Mouse (Mus musculus) lung, embryonic 14.5 days (tissue): Measurements from ENCODE around the gene Kcnk1. TPM values are rescaled to one million over a fixed set of nuclear protein-coding genes. Genes with fewer than 3 reads are reported as not detected.

Experiments
- ATAC-seq: fragments of 200-750 bp; cut with Nextera tagmentation; 2 replicates; pipeline ENCODE4 v1.8.0; 2017; ENCODE audit warnings: mild to moderate bottlenecking, moderate TSS enrichment, moderate library complexity; ENCODE audit not compliant: insufficient read depth
- DNase-seq: peaks from one replicate; pipeline ENCODE4 v3.0.0-alpha.2; 2015
- H3K27ac ChIP-seq: fragments of 300-500 bp; sonication (generic); 2 replicates; pipeline ENCODE4 v1.5.1; 2014; ENCODE audit warnings: low read depth, mild to moderate bottlenecking, moderate library complexity
- H3K27me3 ChIP-seq: fragments of 300-500 bp; sonication (generic); 2 replicates; pipeline ENCODE4 v1.6.1; 2014; ENCODE audit warnings: low read length, control low read depth; ENCODE audit not compliant: insufficient read depth
- H3K36me3 ChIP-seq: fragments of 300-500 bp; sonication (generic); 2 replicates; pipeline ENCODE4 v1.6.1; 2014; ENCODE audit warnings: control low read depth; ENCODE audit not compliant: insufficient read depth
- H3K4me1 ChIP-seq: fragments of 300-500 bp; sonication (generic); 2 replicates; pipeline ENCODE4 v1.6.1; 2014; ENCODE audit warnings: antibody characterized with exemption, control low read depth; ENCODE audit not compliant: insufficient read depth
- H3K4me2 ChIP-seq: fragments of 300-500 bp; sonication (generic); 2 replicates; pipeline ENCODE4 v1.6.1; 2014; ENCODE audit warnings: mild to moderate bottlenecking
- H3K4me3 ChIP-seq: fragments of 300-500 bp; sonication (generic); 2 replicates; pipeline ENCODE4 v1.5.1; 2014; ENCODE audit warnings: low read depth, low read length
- H3K9ac ChIP-seq: fragments of 300-500 bp; sonication (generic); 2 replicates; pipeline ENCODE4 v1.6.1; 2014
- H3K9me3 ChIP-seq: fragments of 300-500 bp; sonication (generic); 2 replicates; pipeline ENCODE4 v1.6.1; 2016; ENCODE audit warnings: low read depth, low read length, control low read depth
- CTCF ChIP-seq: IDR thresholded peaks from 2 replicates; pipeline ENCODE4 v1.5.1; 2016; ENCODE audit warnings: antibody characterized with exemption, low read depth
- WGBS: fragments of 180-500 bp; shearing (Covaris S2); extraction: QIAGEN DNeasy Blood & Tissue Kit; methylation state at CpG from one replicate; pipeline ENCODE4 v1.1.7; 2014; 5-methylcytosine and 5-hydroxymethylcytosine counted together
- polyA plus RNA-seq: library from polyadenylated mRNA; unstranded; fragments of >200 nt; fragmentation: Nextera tagmentation; extraction: Ambion mirVana; gene quantifications from 2 replicates; pipeline ENCODE4 v1.2.1, GENCODE M21; 2014

Gene Kcnk1
- polyA plus RNA-seq, 1 experiment from 2014 or later: 49.0 TPM

- H3K9ac ChIP-seq: no peak overlapping the region
- no peaks in the 10 kb centered on the region for H3K4me1 ChIP-seq
- H3K36me3 ChIP-seq: no peaks in the 10 kb centered on the region
- no peak for DNase-seq
- H3K27ac ChIP-seq: no peak overlapping the region
- H3K4me2 ChIP-seq: no peak overlapping the region
- no peak overlapping the region for H3K4me3 ChIP-seq
- WGBS: 85% methylated on average over 6 of the region's 6 CpGs
- no peaks in the 10 kb centered on the region for H3K9me3 ChIP-seq
- no peaks in the 10 kb centered on the region for H3K27me3 ChIP-seq
- no peak for TF ChIP-seq CTCF
- ATAC-seq: no peak
Observed at GRCm38 (mm10) chr8:126068136-126068535, 73.2 kb downstream of the Kcnk1 start.

- Histone ChIP-seq H3K27me3 (no peaks in the 10 kb centered on the region), H3K9ac (no peak overlapping the region), H3K4me3 (no peak overlapping the region), H3K4me2 (no peak overlapping the region), H3K9me3 (no peaks in the 10 kb centered on the region), H3K36me3 (no peaks in the 10 kb centered on the region), H3K4me1 (no peaks in the 10 kb centered on the region), H3K27ac (peak overlapping the region; percentile 69)
- no peak for TF ChIP-seq CTCF
- 71% methylated on average over 5 of the region's 5 CpGs for WGBS
- no peak for DNase-seq
- ATAC-seq: no peak
Observed at GRCm38 (mm10) chr8:126072678-126073077, 77.7 kb downstream of the Kcnk1 start.

- Histone ChIP-seq H3K4me3 (no peak overlapping the region), H3K9ac (no peak overlapping the region), H3K4me1 (no peaks in the 10 kb centered on the region), H3K36me3 (no peaks in the 10 kb centered on the region), H3K27me3 (no peaks in the 10 kb centered on the region), H3K4me2 (no peak overlapping the region), H3K9me3 (no peaks in the 10 kb centered on the region), H3K27ac (peak overlapping the region; percentile 69)
- peak; percentile 47; the same call in 1 of the 2 replicates for ATAC-seq
- no peak for TF ChIP-seq CTCF
- 49% methylated on average over 7 of the region's 7 CpGs for WGBS
- peak; percentile 41 for DNase-seq
Observed at GRCm38 (mm10) chr8:126073141-126073740, 78.3 kb downstream of the Kcnk1 start.

GRCm38 (mm10) chr8:126074111-126074510 lies 79.1 kb downstream of the Kcnk1 start:
- H3K4me1 ChIP-seq: no peaks in the 10 kb centered on the region
- H3K4me3 ChIP-seq: no peak overlapping the region
- no peak overlapping the region for H3K9ac ChIP-seq
- no peak for TF ChIP-seq CTCF
- WGBS: 64% methylated on average over 1 of the region's 1 CpGs
- no peaks in the 10 kb centered on the region for H3K9me3 ChIP-seq
- no peaks in the 10 kb centered on the region for H3K27me3 ChIP-seq
- no peaks in the 10 kb centered on the region for H3K36me3 ChIP-seq
- no peak overlapping the region for H3K27ac ChIP-seq
- ATAC-seq (no peak), DNase-seq (no peak)
- H3K4me2 ChIP-seq: no peak overlapping the region

- H3K27me3 ChIP-seq: no peaks in the 10 kb centered on the region
- H3K4me2 ChIP-seq: no peak overlapping the region
- H3K4me3 ChIP-seq: no peak overlapping the region
- 9% methylated on average over 10 of the region's 10 CpGs for WGBS
- peak; percentile 55; the same call in 1 of the 2 replicates for ATAC-seq
- H3K4me1 ChIP-seq: no peaks in the 10 kb centered on the region
- TF ChIP-seq CTCF: peak; percentile 88
- DNase-seq: peak; percentile 89
- no peak overlapping the region for H3K27ac ChIP-seq
- no peaks in the 10 kb centered on the region for H3K9me3 ChIP-seq
- H3K36me3 ChIP-seq: no peaks in the 10 kb centered on the region
- H3K9ac ChIP-seq: no peak overlapping the region
Observed at GRCm38 (mm10) chr8:126075400-126075799, 80.4 kb downstream of the Kcnk1 start.

Other genes with a start within 250 kb of the Kcnk1 start
- gene Pcnx2, start 96.9 kb upstream of the Kcnk1 start, polyA plus RNA-seq: 0.15 TPM in 1 of 2 replicates, not detected in the other
- 4.1 and 5.3 TPM in 2 replicates for gene Map3k21, start 84.7 kb upstream of the Kcnk1 start, polyA plus RNA-seq